Mouse (Mus musculus) testis, adult 2 months (tissue): Measurements from ENCODE around the gene Ska2.
A peak's percentile ranks its signal among the peaks of the same experiment; 100 is the strongest.

Source experiments
- CTCF ChIP-seq: fragments of 200-500 bp; IDR thresholded peaks from 2 replicates; pipeline ENCODE4 v1.5.1; 2012; ENCODE audit warnings: low read depth, mild to moderate bottlenecking, inconsistent platforms, low read length, moderate library complexity; ENCODE audit not compliant: control insufficient read depth, insufficient read depth, insufficient replicate concordance
- POLR2A ChIP-seq: fragments of 200-500 bp; IDR thresholded peaks from 2 replicates; pipeline ENCODE4 v1.6.1; 2012; ENCODE audit warnings: low read depth, mild to moderate bottlenecking, inconsistent platforms, low read length, moderate library complexity; ENCODE audit not compliant: control insufficient read depth

DNA sequence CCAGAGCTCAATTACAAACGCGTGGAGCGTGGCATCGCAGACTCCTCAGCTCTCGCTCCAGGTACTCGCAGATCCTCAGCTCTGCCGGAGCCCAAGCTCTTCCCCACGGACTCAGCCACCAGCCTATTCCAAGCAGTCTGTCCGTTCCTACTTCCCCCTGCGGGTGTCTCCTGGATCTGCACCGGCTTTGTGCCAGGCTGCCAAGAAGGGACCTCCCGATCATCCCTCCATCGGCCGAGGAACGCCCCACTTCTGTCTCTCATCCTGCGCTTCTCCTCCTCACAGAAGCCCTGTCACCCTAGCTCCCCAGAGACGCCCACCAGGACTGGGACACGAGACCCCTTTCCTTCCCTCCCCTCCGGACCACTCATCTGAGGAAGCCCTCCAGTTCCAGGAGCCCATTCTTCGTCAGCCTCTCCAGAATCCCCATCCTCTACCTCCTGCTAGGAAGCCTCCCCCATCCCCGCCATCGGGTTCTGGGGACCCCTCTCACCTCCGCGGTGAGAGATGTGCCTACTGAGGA is 35.6 kb upstream of the Ska2 start:
- TF ChIP-seq POLR2A (peak; percentile 27; the same call in 1 of the 2 replicates), CTCF (peak; percentile 52; the same call in 1 of the 2 replicates)
